Mouse (Mus musculus): ENCODE data around the gene Itpka.

GRCm38 (mm10) chr2:119727762-119728416 lies 14.2 kb upstream of the Itpka start:
- TF ChIP-seq CTCF (IDR thresholded peaks at IDR 0.05; ENCODE audit: insufficient read depth, low read length) (no peak), POLR2A (IDR thresholded peaks at IDR 0.05; ENCODE audit: borderline replicate concordance, extremely low read depth, low read depth, low read length) (no peak)
